Mouse (Mus musculus) kidney, embryonic 14.5 days (tissue): ENCODE measurements around the gene Jmjd6. TPM values are rescaled to one million over a fixed set of nuclear protein-coding genes. Genes with fewer than 3 reads are reported as not detected.
A peak's percentile ranks its signal among the peaks of the same experiment; 100 is the strongest.

Experiments
- ATAC-seq: fragments of 200-750 bp; cut with Nextera tagmentation; 2 replicates; pipeline ENCODE4 v1.8.0; 2017; ENCODE audit warnings: moderate number of reproducible peaks, mild to moderate bottlenecking, moderate TSS enrichment, moderate library complexity; ENCODE audit not compliant: low FRiP score, low TSS enrichment
- H3K27ac ChIP-seq: fragments of 300-500 bp; sonication (generic); 2 replicates; pipeline ENCODE4 v1.5.1; 2014; ENCODE audit warnings: low read depth, mild to moderate bottlenecking, low read length, moderate library complexity, mixed read lengths
- H3K27me3 ChIP-seq: fragments of 300-500 bp; sonication (generic); 2 replicates; pipeline ENCODE4 v1.6.1; 2014; ENCODE audit warnings: mild to moderate bottlenecking, low read length; ENCODE audit not compliant: control insufficient read depth, insufficient read depth
- H3K36me3 ChIP-seq: fragments of 300-500 bp; sonication (generic); 2 replicates; pipeline ENCODE4 v1.6.1; 2014; ENCODE audit warnings: low read length, mixed read lengths; ENCODE audit not compliant: control insufficient read depth, insufficient read depth
- H3K4me1 ChIP-seq: fragments of 300-500 bp; sonication (generic); 2 replicates; pipeline ENCODE4 v1.6.1; 2014; ENCODE audit warnings: low read length, mixed read lengths; ENCODE audit not compliant: control insufficient read depth, insufficient read depth
- H3K4me2 ChIP-seq: fragments of 300-500 bp; sonication (generic); replicated peaks from 2 replicates; pipeline ENCODE4 v1.6.1; 2014; ENCODE audit warnings: low read depth, mild to moderate bottlenecking, low read length
- H3K4me3 ChIP-seq: fragments of 300-500 bp; sonication (generic); 2 replicates; pipeline ENCODE4 v1.5.1; 2014; ENCODE audit warnings: mild to moderate bottlenecking, low read length
- H3K9ac ChIP-seq: fragments of 300-500 bp; sonication (generic); 2 replicates; pipeline ENCODE4 v1.6.1; 2014; ENCODE audit warnings: low read depth, mild to moderate bottlenecking, low read length, moderate library complexity
- H3K9me3 ChIP-seq: fragments of 300-500 bp; sonication (generic); 2 replicates; pipeline ENCODE4 v1.6.1; 2016; ENCODE audit warnings: low read length; ENCODE audit not compliant: control insufficient read depth
- WGBS: fragments of 180-500 bp; shearing (Covaris S2); extraction: QIAGEN DNeasy Blood & Tissue Kit; methylation state at CpG from one replicate; pipeline ENCODE4 v1.1.7; 2014; 5-methylcytosine and 5-hydroxymethylcytosine counted together
- polyA plus RNA-seq: library from polyadenylated mRNA; unstranded; fragments of >200 nt; fragmentation: Nextera tagmentation; extraction: Ambion mirVana; gene quantifications from 2 replicates; pipeline ENCODE4 v1.2.1, GENCODE M21; 2014

Jmjd6 gene
- polyA plus RNA-seq, 1 experiment from 2014 or later, result 68.6 TPM

DNA sequence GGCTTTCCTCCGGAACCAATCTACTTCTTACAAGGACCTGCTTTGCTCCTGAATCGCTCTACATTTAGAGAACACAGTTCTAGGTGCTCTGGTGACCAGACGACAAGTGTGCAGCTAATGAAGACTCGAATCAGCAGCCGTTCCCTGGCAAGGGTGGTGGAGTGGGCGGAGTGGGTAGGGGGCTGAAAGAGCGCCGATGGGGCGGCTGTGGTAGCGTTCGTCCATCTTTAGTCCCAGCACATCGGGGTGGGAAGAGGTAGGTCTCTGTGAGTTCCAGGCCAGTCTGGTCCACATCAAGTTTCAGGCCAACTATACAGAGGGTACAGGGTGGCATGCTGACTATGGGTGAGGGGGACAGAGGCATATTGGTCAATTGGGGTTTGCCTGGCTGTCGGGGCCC lies 29.6 kb downstream of the Jmjd6 start:
- Histone ChIP-seq H3K9me3 (no peaks in the 10 kb centered on the region), H3K27me3 (no peaks in the 10 kb centered on the region), H3K4me2 (no peak overlapping the region), H3K27ac (peak overlapping the region; percentile 89), H3K9ac (no peak overlapping the region), H3K36me3 (peaks cover 4% of the 10 kb centered on the region; the same call in 1 of the 2 replicates), H3K4me3 (no peak overlapping the region), H3K4me1 (peaks cover 44% of the 10 kb centered on the region)
- no peak for ATAC-seq
- WGBS, result 84% methylated on average over 13 of the region's 13 CpGs

DNA sequence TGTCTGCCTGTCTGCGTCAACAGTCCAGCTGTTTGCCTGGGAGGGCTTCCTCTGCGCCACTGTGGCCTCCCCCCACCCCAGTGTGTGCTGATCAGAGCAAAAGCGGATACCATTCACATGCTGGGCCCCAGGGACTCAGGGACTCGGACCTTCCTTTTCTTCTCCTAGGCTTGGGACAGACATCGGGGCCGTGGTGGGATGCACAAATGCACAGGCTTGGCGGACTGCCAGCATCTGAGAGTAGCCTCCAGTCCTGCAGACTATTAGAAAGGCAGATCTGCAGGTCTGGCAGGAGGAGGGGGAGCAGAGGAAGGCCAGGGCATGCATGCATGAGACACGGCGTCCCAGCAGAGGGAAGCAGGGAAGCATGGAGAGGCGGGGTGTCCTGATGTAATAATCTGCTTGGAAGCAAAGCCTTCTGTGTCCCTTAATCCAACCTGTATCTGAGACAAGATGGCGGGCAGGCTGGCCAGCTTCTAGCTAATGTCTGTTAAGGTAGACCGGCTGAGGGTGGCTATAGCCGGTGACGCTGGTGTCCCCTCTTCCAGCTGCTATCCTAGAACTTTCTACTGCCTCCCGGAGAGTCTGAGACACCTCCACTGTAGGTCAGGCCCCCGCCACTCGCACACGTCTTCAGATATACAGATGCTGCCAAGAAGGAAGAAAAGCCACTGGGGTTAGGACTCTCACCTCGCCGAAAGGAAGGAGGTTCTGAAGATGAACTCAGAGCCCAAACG lies 30.3 kb downstream of the Jmjd6 start:
- no peaks in the 10 kb centered on the region for H3K27me3 ChIP-seq
- no peak overlapping the region for H3K9ac ChIP-seq
- H3K9me3 ChIP-seq, result no peaks in the 10 kb centered on the region
- ATAC-seq, result peak; percentile 34
- WGBS, result 43% methylated on average over 21 of the region's 21 CpGs
- no peak overlapping the region for H3K4me2 ChIP-seq
- peaks cover 4% of the 10 kb centered on the region; the same call in 1 of the 2 replicates for H3K36me3 ChIP-seq
- peak overlapping the region; percentile 89 for H3K27ac ChIP-seq
- peaks cover 44% of the 10 kb centered on the region for H3K4me1 ChIP-seq
- H3K4me3 ChIP-seq, result no peak overlapping the region

GRCm38 (mm10) chr11:116810983-116811901 lies 32.0 kb downstream of the Jmjd6 start:
- WGBS, result 9% methylated on average over 32 of the region's 32 CpGs
- ATAC-seq, result peak; percentile 82
- H3K36me3 ChIP-seq, result peaks cover 4% of the 10 kb centered on the region; the same call in 1 of the 2 replicates
- peak overlapping the region; percentile 47; the same call in 1 of the 2 replicates for H3K9ac ChIP-seq
- H3K27ac ChIP-seq, result peak overlapping the region; percentile 51
- H3K9me3 ChIP-seq, result no peaks in the 10 kb centered on the region
- H3K27me3 ChIP-seq, result no peaks in the 10 kb centered on the region
- peak overlapping the region; percentile 21 for H3K4me3 ChIP-seq
- H3K4me2 ChIP-seq, result peak overlapping the region; percentile 60
- peaks cover 44% of the 10 kb centered on the region for H3K4me1 ChIP-seq

DNA sequence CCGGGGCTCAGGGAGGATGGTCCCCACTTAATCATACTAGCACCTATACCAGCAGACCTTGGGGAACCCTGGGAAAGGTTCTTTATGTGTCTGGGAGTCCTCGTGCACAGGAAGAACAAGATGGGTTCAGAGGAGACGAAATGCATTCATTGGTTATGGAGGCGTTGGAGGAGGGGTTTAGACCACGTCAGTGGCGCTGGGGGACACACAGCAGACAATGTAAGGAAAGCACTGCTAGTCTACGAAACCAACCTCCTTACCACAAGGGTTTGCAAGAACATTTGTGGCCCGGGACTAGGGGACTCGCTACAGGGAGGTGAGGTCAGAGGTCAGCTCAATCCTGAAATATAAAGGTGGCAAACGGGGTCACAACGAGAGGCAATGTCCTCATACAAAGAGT lies 32.7 kb downstream of the Jmjd6 start:
- ATAC-seq, result no peak
- H3K9me3 ChIP-seq, result no peaks in the 10 kb centered on the region
- WGBS, result 71% methylated on average over 11 of the region's 11 CpGs
- H3K4me1 ChIP-seq, result peaks cover 43% of the 10 kb centered on the region
- no peak overlapping the region for H3K9ac ChIP-seq
- no peaks in the 10 kb centered on the region for H3K27me3 ChIP-seq
- peaks cover 4% of the 10 kb centered on the region; the same call in 1 of the 2 replicates for H3K36me3 ChIP-seq
- no peak overlapping the region for H3K4me2 ChIP-seq
- H3K4me3 ChIP-seq, result no peak overlapping the region
- H3K27ac ChIP-seq, result no peak overlapping the region

GRCm38 (mm10) chr11:116809520-116809919 lies 33.7 kb downstream of the Jmjd6 start:
- H3K9me3 ChIP-seq, result no peaks in the 10 kb centered on the region
- WGBS, result 85% methylated on average over 8 of the region's 8 CpGs

GRCm38 (mm10) chr11:116808811-116809395 lies 34.3 kb downstream of the Jmjd6 start:
- no peak for ATAC-seq

More at GRCm38 (mm10) chr11:116809520-116809919, 33.7 kb downstream of the Jmjd6 start:
- H3K27me3 ChIP-seq, result no peaks in the 10 kb centered on the region
- H3K4me2 ChIP-seq, result no peak overlapping the region
- H3K27ac ChIP-seq, result no peak overlapping the region
- no peak overlapping the region for H3K9ac ChIP-seq
- peaks cover 4% of the 10 kb centered on the region; the same call in 1 of the 2 replicates for H3K36me3 ChIP-seq
- peaks cover 33% of the 10 kb centered on the region for H3K4me1 ChIP-seq
- no peak overlapping the region for H3K4me3 ChIP-seq
- no peak for ATAC-seq

DNA sequence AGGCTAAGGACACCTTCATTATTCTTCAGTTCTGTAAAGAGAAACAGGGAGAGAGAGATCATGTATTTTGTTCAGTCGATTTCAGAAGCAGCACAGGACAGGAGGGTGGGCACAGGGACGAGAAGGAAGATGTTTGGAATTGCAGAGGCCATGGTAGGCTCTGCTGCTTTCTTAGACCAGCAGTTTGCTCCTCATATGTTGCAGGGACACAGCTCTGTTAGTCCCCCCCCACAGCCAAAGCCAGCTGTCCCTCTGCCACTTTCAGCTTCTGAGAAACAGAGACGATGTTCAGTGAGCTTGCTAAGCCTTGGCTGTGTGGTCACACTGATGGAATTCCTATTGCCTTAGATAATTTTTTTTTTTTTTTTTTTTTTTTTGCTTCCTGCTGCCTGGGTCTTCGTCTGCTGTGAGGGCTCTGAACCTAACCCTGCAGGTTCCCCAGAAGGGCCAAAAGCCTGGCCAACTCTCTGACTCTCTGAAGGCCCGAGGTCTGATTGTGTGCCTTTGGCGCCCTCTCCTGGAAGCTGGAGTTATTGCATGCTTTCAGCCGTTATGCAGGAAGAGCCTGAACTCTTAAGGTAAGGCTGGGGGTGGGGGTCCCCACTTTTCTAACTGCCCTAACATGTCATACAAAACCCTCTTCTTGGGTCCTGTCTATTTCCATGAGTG lies 35.2 kb downstream of the Jmjd6 start:
- H3K4me2 ChIP-seq, result no peak overlapping the region
- no peak for ATAC-seq
- WGBS, result 25% methylated on average over 7 of the region's 7 CpGs

More at GRCm38 (mm10) chr11:116808811-116809395, 34.3 kb downstream of the Jmjd6 start:
- H3K27ac ChIP-seq, result no peak overlapping the region
- no peak overlapping the region for H3K4me2 ChIP-seq
- H3K9ac ChIP-seq, result no peak overlapping the region
- H3K9me3 ChIP-seq, result no peaks in the 10 kb centered on the region
- H3K27me3 ChIP-seq, result no peaks in the 10 kb centered on the region
- H3K4me1 ChIP-seq, result peaks cover 27% of the 10 kb centered on the region
- 78% methylated on average over 11 of the region's 11 CpGs for WGBS
- H3K36me3 ChIP-seq, result peaks cover 4% of the 10 kb centered on the region; the same call in 1 of the 2 replicates
- no peak overlapping the region for H3K4me3 ChIP-seq

GRCm38 (mm10) chr11:116807526-116807925 lies 35.7 kb downstream of the Jmjd6 start:
- peaks cover 4% of the 10 kb centered on the region; the same call in 1 of the 2 replicates for H3K36me3 ChIP-seq
- H3K4me2 ChIP-seq, result no peak overlapping the region
- no peaks in the 10 kb centered on the region for H3K9me3 ChIP-seq
- H3K27me3 ChIP-seq, result no peaks in the 10 kb centered on the region
- H3K4me3 ChIP-seq, result no peak overlapping the region
- peaks cover 13% of the 10 kb centered on the region for H3K4me1 ChIP-seq
- no peak overlapping the region for H3K9ac ChIP-seq
- no peak for ATAC-seq
- H3K27ac ChIP-seq, result no peak overlapping the region
- 68% methylated on average over 3 of the region's 3 CpGs for WGBS

More for the DNA sequence above, 35.2 kb downstream of the Jmjd6 start:
- no peaks in the 10 kb centered on the region for H3K9me3 ChIP-seq
- no peaks in the 10 kb centered on the region for H3K27me3 ChIP-seq
- peaks cover 19% of the 10 kb centered on the region for H3K4me1 ChIP-seq
- H3K27ac ChIP-seq, result no peak overlapping the region
- no peak overlapping the region for H3K9ac ChIP-seq
- peaks cover 4% of the 10 kb centered on the region; the same call in 1 of the 2 replicates for H3K36me3 ChIP-seq
- H3K4me3 ChIP-seq, result no peak overlapping the region
